Mouse (Mus musculus) lung, adult 2 months (tissue): ENCODE data around the gene Mgat5. TPM values are rescaled to one million over a fixed set of nuclear protein-coding genes. Genes with fewer than 3 reads are reported as not detected.

Source experiments
- DNase-seq: peaks from one replicate; pipeline ENCODE4 v3.0.0; 2022
- H3K4me1 ChIP-seq: fragments of 200-500 bp; 2 replicates; pipeline ENCODE4 v1.6.1; 2011; ENCODE audit warnings: low read length; ENCODE audit not compliant: control insufficient read depth, insufficient read depth
- H3K4me3 ChIP-seq: fragments of 200-500 bp; replicated peaks from 2 replicates; pipeline ENCODE3; 2011; ENCODE audit warnings: low read depth, mild to moderate bottlenecking, control low read depth, low read length; ENCODE audit errors: extremely low read depth
- CTCF ChIP-seq: fragments of 200-500 bp; IDR thresholded peaks from 2 replicates; pipeline ENCODE4 v1.5.1; 2011; ENCODE audit warnings: mild to moderate bottlenecking, low read length, control low read depth; ENCODE audit not compliant: insufficient read depth
- POLR2A ChIP-seq: fragments of 200-500 bp; IDR thresholded peaks from 2 replicates; pipeline ENCODE4 v1.6.1; 2011; ENCODE audit warnings: low read depth, mild to moderate bottlenecking, control low read depth, low read length, borderline replicate concordance; ENCODE audit errors: extremely low read depth
- WGBS: fragments of 180-500 bp; shearing (Covaris S2); methylation state at CpG from one replicate; pipeline ENCODE4 v1.1.7; 2018; 5-methylcytosine and 5-hydroxymethylcytosine counted together
- polyA plus RNA-seq: library from polyadenylated mRNA; depleted of rRNA; stranded (reverse); fragments of >200 nt; gene quantifications from 2 replicates; pipeline ENCODE4 v1.2.3, GENCODE M21; 2012

The Mgat5 gene
- polyA plus RNA-seq, 1 experiment = 9.0 TPM

DNA sequence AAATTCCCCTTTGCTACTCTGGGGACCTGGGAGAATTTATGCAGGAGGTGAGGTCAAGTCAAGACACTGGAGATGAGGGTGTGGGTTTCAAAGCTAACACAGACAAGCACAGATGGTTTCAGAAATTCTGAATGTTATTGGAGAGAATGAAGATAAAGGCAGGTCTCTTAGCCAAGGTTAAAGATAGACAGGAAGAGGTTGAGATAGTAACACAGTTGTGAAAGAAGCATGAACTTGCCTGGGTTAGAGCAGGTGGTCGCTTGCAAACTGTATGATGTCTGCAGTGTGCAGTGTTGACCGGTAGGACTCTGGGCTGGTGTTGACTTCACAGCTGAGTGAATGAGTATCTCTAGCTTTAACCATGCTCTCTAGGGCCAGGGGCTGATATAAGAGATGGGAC lies 97.8 kb downstream of the Mgat5 start:
- 83% methylated on average over 2 of the region's 2 CpGs for WGBS
- TF ChIP-seq CTCF (no peak), POLR2A (no peak)
- no peak for DNase-seq
- Histone ChIP-seq H3K4me1 (no peaks in the 10 kb centered on the region), H3K4me3 (no peak overlapping the region)

DNA sequence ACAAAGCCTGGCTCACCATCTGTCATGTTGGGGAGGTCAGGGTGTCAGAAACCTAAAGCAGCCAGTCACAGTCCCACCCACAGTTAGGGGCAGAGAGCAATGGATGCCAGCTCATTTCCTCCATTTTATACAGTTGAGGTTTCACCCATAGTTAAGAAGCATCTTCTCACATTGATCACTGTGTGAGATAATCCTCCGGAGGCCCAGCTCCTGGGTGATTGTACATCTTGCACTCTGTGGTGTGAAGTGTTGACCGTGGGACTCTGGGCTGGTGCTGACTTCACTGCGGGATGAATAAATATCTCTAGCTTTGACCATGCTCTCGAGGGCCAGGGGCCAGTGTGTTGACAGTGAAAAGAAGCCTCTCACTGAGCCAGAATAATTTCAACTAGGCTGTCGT lies 99.0 kb downstream of the Mgat5 start:
- WGBS = 77% methylated on average over 5 of the region's 5 CpGs
- Histone ChIP-seq H3K4me3 (no peak overlapping the region), H3K4me1 (no peaks in the 10 kb centered on the region)
- no peak for TF ChIP-seq CTCF
- TF ChIP-seq POLR2A = no peak
- no peak for DNase-seq

DNA sequence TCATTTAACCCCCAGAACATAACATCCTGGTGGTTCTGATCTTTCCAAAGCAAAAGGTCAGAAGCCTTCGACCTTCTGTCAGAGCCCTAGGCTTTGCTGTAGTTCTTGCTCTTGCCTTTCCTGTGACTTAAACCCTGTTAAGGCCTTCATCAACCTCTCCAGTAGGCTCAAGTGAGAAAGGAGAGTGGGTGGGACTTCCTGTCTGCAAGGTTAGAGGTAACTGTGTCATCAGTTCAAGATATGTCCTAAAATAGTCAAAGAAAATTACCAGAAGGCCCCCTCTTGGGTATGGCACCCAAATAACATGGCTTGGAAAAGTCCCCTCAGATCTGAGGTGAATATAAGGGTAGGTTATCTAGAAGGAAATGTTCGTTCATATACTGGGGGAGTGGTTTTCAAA lies 99.5 kb downstream of the Mgat5 start:
- Histone ChIP-seq H3K4me1 (no peaks in the 10 kb centered on the region), H3K4me3 (no peak overlapping the region)
- DNase-seq = no peak
- WGBS = 80% methylated on average over 2 of the region's 2 CpGs
- TF ChIP-seq POLR2A = no peak
- no peak for TF ChIP-seq CTCF

DNA sequence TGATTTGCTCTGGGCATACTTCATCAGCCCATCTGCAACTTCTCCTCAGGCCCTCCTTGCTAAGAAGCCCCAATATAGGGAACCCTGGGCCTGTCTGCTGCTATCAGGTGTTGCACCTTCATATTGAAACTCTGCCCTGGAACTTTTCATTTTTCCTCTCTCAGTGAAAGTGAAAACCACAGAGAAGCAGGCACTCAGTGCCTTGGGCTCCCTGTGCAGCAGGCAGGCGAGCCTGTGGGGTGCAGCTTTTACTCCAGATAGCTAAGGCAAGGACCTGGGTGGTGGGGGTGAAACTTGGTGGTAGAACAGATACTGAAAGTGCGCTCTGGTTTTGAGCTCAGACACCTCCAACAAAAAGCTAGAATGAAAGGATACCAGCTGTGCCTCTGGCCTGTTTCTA lies 100.8 kb downstream of the Mgat5 start:
- no peaks in the 10 kb centered on the region for H3K4me1 ChIP-seq
- DNase-seq = no peak
- WGBS = 85% methylated on average over 2 of the region's 2 CpGs
- TF ChIP-seq CTCF (no peak), POLR2A (no peak)
- H3K4me3 ChIP-seq = no peak overlapping the region

DNA sequence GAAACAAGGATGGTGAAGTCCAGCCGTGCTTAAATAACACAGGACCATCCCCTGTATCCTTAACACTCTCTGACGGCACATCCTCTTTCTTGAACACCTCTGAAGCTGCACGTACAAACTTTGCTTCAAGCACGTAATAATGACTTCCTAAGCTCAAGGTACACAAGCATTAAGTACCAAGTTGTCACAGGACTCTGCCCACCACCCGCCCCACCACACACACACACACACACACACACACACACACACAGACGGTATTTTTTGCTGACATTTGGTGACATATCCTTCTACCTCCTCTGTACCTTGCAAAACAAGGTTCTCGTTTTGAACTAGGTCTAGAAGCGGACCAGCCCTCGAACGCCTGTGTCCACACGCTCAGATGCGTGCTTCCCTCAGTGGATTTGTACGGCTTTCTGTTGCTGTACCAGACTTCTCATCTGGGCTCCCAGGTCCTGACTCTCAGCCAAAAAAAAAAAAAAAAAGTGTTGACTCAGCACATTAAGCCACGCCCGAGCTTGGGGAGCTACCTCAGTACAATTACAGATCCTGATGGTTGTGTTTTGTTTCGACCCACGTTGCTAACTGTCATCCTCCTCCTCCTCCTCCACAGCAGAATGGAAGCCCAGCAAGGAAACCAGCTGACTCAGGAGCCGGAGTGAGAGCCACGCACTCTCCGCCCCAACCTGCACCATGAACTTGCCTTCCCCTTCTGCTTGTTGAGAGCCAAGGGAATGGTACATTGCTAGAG lies 101.4 kb downstream of the Mgat5 start:
- DNase-seq = no peak
- no peak overlapping the region for H3K4me3 ChIP-seq
- TF ChIP-seq POLR2A = no peak
- no peak for TF ChIP-seq CTCF
- no peaks in the 10 kb centered on the region for H3K4me1 ChIP-seq
- WGBS = 71% methylated on average over 20 of the region's 20 CpGs

DNA sequence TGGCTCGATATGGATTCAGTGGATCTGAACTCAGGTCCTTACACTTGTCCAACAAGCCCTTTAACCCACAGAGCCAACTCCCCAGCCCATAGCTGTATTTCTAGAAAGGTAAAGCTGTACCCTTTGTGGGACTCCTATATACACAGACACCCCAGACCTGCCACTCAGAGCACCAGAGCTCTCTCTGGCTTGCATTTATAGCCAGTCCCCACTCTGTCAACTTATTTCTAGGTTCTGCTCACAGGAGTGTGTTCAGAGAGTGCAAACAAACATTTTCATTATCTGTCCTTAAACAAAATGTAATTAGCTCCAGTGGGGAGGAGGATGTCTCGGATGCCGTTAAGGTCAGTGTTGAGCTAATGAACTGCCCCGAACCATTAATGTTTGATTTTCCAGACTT lies 102.5 kb downstream of the Mgat5 start:
- 89% methylated on average over 4 of the region's 4 CpGs for whole genome bisulfite sequencing
- TF ChIP-seq POLR2A (no peak), CTCF (no peak)

DNA sequence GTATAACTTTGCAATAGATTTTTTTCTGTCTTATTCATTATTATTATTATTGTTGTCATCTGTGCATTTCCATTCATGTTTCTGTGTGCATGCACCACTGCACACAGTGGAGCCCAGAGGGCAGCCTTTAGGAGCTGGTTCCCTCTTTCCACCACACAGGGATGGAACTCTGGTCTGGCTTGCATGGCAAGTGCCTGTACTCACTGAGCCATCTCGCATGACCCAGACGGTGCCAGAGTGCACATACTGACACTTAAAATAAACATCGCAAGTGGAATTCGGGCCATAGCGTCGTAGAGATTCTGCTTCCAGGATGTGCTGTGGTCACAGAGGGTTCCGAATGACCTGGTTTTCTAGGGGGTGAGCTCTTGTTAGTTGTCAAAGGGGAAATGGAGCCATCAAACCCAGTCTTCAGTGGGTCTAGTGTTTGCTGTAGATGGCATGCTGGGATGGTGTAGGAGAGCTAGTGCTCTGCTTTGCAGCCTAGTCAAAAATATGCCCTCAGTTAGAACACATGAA lies 103.5 kb downstream of the Mgat5 start:
- no peak for DNase-seq
- no peak overlapping the region for H3K4me3 ChIP-seq
- TF ChIP-seq POLR2A (no peak), CTCF (no peak)
- no peaks in the 10 kb centered on the region for H3K4me1 ChIP-seq
- 44% methylated on average over 7 of the region's 7 CpGs for WGBS

More for the DNA sequence above, 102.5 kb downstream of the Mgat5 start:
- no peak for DNase-seq
- Histone ChIP-seq H3K4me1 (no peaks in the 10 kb centered on the region), H3K4me3 (no peak overlapping the region)

DNA sequence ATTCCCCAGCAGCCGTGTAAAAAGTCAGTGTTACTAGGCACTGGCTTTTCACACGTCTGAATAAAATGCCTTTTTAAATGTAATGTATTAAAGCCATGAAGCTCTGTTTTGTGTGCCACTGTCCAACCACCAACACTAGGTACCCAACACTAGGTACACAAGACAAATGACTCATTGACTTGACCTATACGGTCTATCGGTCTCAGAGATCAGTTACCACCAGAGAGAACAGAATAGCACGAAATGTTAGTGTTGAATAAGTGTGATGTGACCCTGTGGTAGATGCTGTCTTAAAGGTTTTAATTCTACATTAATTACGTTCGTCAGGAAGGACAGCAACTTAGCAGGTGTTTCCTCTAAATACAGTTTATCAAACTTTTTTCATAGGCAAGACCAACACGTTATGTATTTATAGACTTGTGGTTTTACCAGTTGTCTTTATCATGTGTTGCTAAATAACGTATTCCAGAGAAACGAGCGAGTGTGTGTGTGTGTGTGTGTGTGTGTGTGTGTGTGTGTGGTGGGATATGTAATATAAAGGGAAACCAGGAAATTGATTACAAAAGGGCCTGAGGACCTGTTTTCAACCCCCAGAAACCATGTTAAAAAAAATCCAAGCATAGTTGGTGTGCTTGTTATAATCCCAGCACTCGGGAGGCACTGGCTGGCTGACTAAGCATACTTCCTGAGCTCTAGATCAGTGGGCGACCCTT lies 104.3 kb downstream of the Mgat5 start:
- no peak for TF ChIP-seq POLR2A
- no peak for TF ChIP-seq CTCF
- 81% methylated on average over 13 of the region's 13 CpGs for WGBS
- no peaks in the 10 kb centered on the region for H3K4me1 ChIP-seq
- DNase-seq = no peak
- H3K4me3 ChIP-seq = no peak overlapping the region

DNA sequence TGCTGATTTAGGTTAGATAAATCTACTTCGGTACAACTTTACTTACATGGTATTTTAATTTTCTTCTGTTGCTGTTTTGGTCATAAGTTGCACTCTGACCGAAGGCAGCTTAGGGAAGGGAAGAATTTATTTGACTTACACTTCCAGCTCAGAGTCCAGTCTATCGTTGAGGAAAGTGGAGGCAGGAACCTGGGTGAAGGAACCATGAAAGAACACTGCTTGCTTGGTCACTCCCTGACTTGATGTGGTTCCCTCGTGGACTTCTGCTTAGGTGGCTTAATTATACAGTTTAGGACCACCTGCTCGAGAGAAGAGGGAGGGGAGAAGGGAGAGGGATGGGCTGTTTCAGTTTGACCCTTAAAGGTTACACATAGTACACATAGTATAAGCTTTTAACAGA lies 105.2 kb downstream of the Mgat5 start:
- TF ChIP-seq POLR2A (no peak), CTCF (no peak)
- Histone ChIP-seq H3K4me1 (peaks cover 2% of the 10 kb centered on the region), H3K4me3 (no peak overlapping the region)
- no peak for DNase-seq
- 74% methylated on average over 5 of the region's 5 CpGs for WGBS

DNA sequence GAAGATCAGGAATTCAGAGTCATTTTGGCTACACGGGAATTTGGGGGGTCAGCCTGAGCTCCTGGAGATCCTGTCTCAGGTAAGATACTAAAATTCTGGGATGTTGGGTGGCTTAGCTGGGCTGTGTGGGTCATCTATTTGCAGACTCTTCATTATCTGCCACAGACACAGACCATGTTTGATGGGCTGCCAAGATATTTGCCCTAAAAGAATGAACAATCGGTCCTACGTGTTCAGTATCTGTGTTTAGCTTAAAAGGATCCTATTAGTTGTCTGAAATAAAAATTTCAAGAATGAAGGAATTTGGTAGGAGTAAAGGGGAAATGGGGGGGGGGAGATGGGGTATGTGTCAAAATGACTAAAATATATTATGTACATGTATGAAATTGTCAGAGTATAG lies 105.9 kb downstream of the Mgat5 start:
- H3K4me3 ChIP-seq = no peak overlapping the region
- DNase-seq = no peak
- WGBS = 81% methylated on average over 3 of the region's 3 CpGs

More for the DNA sequence above, 105.9 kb downstream of the Mgat5 start:
- no peak for TF ChIP-seq POLR2A
- no peak for TF ChIP-seq CTCF
- H3K4me1 ChIP-seq = peaks cover 2% of the 10 kb centered on the region
